Mouse (Mus musculus): ENCODE measurements around the gene Srsf7.

- TF ChIP-seq CTCF (IDR thresholded peaks at IDR 0.05; ENCODE audit: extremely low read depth, insufficient read length, insufficient replicate concordance, low read depth, low read length) (no peak), POLR2A (IDR thresholded peaks at IDR 0.05; ENCODE audit: low read depth, low read length) (no peak)
These were observed 48.1 kb upstream of the Srsf7 start for GRCm38 (mm10) chr17:80255208-80255607.
